Mouse (Mus musculus) liver, embryonic 13.5 days (tissue): Measurements from ENCODE around the gene Ccdc85a. TPM values are rescaled to one million over a fixed set of nuclear protein-coding genes. Genes with fewer than 3 reads are reported as not detected.
"Not testable (repeated sequence)": the region's sequence is repeated elsewhere in the genome, so short reads cannot be mapped to it uniquely, and the experiment has no call there.

ENCODE experiments used
- ATAC-seq: fragments of 200-750 bp; cut with Nextera tagmentation; 2 replicates; pipeline ENCODE4 v1.8.0; 2017; ENCODE audit warnings: low read depth, mild to moderate bottlenecking, moderate number of reproducible peaks, moderate library complexity
- DNase-seq: peaks from one replicate; pipeline ENCODE4 v3.0.0; 2022
- H3K27ac ChIP-seq: fragments of 300-500 bp; sonication (generic); 2 replicates; pipeline ENCODE4 v1.5.1; 2015; ENCODE audit warnings: moderate library complexity, mild to moderate bottlenecking, inconsistent platforms
- H3K27me3 ChIP-seq: fragments of 300-500 bp; sonication (generic); 2 replicates; pipeline ENCODE4 v1.6.1; 2015; ENCODE audit warnings: mild to moderate bottlenecking, inconsistent platforms
- H3K36me3 ChIP-seq: fragments of 300-500 bp; sonication (generic); 2 replicates; pipeline ENCODE4 v1.6.1; 2015; ENCODE audit warnings: mild to moderate bottlenecking, inconsistent platforms
- H3K4me1 ChIP-seq: fragments of 300-500 bp; sonication (generic); replicated peaks from 2 replicates; pipeline ENCODE4 v1.6.1; 2015; ENCODE audit warnings: inconsistent platforms
- H3K4me2 ChIP-seq: fragments of 300-500 bp; sonication (generic); 2 replicates; pipeline ENCODE4 v1.6.1; 2015; ENCODE audit warnings: inconsistent platforms, mild to moderate bottlenecking, moderate library complexity
- H3K4me3 ChIP-seq: fragments of 300-500 bp; sonication (generic); replicated peaks from 2 replicates; pipeline ENCODE4 v1.5.1; 2015; ENCODE audit warnings: mild to moderate bottlenecking, inconsistent platforms
- H3K9ac ChIP-seq: fragments of 300-500 bp; sonication (generic); 2 replicates; pipeline ENCODE4 v1.6.1; 2015; ENCODE audit warnings: mild to moderate bottlenecking, inconsistent platforms
- H3K9me3 ChIP-seq: fragments of 300-500 bp; sonication (generic); replicated peaks from 2 replicates; pipeline ENCODE4 v1.6.1; 2016; ENCODE audit warnings: inconsistent platforms
- WGBS: fragments of 180-500 bp; shearing (Covaris S2); methylation state at CpG from one replicate; pipeline ENCODE4 v1.1.7; 2015; ENCODE audit not compliant: insufficient replicate concordance; 5-methylcytosine and 5-hydroxymethylcytosine counted together
- polyA plus RNA-seq: library from polyadenylated mRNA; unstranded; fragments of >200 nt; fragmentation: Nextera tagmentation; extraction: Ambion mirVana; gene quantifications from 2 replicates; pipeline ENCODE4 v1.2.1, GENCODE M21; 2015

Ccdc85a gene
- polyA plus RNA-seq, 1 experiment from 2014 or later: 0.03 TPM

DNA sequence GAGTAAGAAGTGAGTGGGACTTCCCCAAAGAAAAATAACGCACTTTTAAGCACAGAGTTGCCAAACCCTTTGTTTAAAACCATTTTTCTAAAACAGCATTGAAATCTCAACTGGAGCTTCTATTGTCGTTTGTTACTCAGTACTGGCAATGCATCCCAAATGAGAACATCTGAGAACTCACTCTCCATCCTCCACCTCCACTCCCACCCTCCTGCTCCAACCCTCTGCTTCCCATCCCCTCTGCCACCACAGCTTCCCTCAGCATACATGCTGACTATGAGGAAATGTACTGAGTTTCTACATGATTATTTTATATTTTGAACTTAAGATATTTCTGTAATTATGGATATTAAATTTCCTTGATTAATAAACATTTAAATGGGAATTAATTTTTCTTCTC lies 168.3 kb downstream of the Ccdc85a start:
- no peak for ATAC-seq
- Histone ChIP-seq H3K4me3 (no peak overlapping the region), H3K9me3 (no peaks in the 10 kb centered on the region), H3K9ac (no peak overlapping the region), H3K36me3 (no peaks in the 10 kb centered on the region), H3K27me3 (no peaks in the 10 kb centered on the region), H3K4me1 (no peaks in the 10 kb centered on the region), H3K4me2 (no peak overlapping the region), H3K27ac (no peak overlapping the region)
- DNase-seq: no peak
- 53% methylated on average over 2 of the region's 2 CpGs for whole genome bisulfite sequencing

DNA sequence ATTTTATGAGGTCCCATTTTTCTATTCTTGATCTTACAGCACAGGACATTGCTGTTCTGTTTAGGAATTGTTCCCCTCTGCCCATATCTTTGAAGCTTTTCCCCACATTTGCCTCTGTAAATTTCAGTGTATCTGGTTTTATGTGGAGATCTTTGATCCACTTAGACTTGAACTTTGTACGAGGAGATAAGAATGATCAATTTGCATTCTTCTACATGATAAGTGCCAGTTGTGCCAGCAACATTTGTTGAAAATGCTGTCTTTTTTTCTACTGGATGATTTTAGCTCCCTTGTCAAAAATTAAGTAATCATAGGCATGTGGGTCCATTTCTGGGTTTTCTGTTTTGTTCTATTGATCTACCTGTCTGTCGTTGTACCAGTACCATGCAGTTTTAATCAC lies 174.2 kb downstream of the Ccdc85a start:
- ATAC-seq, H3K9ac ChIP-seq, H3K9me3 ChIP-seq, H3K4me2 ChIP-seq, H3K4me3 ChIP-seq, H3K4me1 ChIP-seq, H3K36me3 ChIP-seq, DNase-seq, H3K27me3 ChIP-seq, H3K27ac ChIP-seq: not testable (repeated sequence)
- WGBS: 55% methylated on average over 2 of the region's 2 CpGs

DNA sequence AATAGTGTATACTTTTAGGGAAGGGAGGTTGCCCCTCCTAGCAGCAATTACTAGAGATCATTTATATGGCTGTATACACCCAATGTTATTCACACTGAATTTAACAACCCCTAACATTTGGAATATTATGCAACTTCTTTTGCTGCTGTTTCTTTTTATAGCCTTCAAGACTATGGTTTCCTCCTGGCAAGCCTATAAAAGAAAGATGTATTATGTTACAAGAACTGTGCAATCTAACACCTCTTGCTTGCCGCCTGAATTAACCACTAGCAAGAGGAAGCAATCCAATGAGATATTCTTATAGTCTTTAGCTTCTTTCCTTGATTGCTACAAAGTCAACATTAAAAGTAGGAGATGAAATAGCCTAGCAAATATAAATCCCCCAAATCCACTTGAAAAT lies 187.0 kb downstream of the Ccdc85a start:
- ATAC-seq (no peak), DNase-seq (no peak)
- no peaks in the 10 kb centered on the region for H3K36me3 ChIP-seq
- H3K27me3 ChIP-seq: no peaks in the 10 kb centered on the region
- H3K4me2 ChIP-seq: no peak overlapping the region
- WGBS: 50% methylated on average over 1 of the region's 1 CpGs
- no peak overlapping the region for H3K27ac ChIP-seq
- H3K4me3 ChIP-seq: no peak overlapping the region
- H3K9ac ChIP-seq: no peak overlapping the region
- no peaks in the 10 kb centered on the region for H3K9me3 ChIP-seq
- no peaks in the 10 kb centered on the region for H3K4me1 ChIP-seq

DNA sequence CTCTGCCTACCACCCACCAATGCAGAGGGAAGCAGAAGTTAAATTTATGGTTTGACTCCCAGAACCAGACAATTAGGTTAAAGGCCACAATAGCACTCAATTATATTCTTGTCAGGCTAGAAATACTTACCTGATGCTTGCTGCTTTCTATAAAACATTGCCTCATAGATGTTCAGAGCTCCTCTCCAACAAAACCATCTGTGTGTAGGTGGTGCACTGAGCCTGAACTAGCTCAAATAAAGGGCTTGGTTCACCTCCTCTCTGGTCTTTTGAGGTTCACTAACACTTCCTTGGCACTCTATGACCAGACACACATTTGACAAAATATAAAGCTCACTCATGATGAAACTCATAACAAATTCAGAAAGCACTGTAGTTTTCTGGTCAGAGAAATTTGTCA lies 208.2 kb downstream of the Ccdc85a start:
- no peak for DNase-seq
- no peaks in the 10 kb centered on the region for H3K27me3 ChIP-seq

DNA sequence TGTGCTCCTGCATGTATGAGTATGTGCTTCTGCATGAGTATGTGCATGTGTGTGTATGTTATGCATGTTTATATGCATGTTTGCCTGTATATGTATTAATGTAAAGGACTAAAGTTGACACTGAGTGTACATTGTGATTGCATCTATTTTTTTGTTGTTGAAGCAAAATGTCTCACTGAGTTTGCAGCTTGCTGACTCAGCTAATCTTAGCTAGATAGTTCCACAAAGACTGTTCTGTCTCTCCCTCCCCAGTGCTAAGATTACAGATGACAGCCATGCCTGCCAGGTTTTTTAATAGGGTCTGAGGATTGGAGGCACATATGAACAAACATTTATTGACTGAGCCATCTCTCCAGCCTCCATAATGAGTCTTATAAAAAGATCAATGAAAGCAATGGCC lies 209.5 kb downstream of the Ccdc85a start:
- no peak for ATAC-seq

More for the DNA sequence above, 208.2 kb downstream of the Ccdc85a start:
- Histone ChIP-seq H3K36me3 (no peaks in the 10 kb centered on the region), H3K27ac (no peak overlapping the region), H3K9ac (no peak overlapping the region), H3K9me3 (no peaks in the 10 kb centered on the region), H3K4me3 (no peak overlapping the region), H3K4me2 (no peak overlapping the region), H3K4me1 (no peaks in the 10 kb centered on the region)
- ATAC-seq: no peak

DNA sequence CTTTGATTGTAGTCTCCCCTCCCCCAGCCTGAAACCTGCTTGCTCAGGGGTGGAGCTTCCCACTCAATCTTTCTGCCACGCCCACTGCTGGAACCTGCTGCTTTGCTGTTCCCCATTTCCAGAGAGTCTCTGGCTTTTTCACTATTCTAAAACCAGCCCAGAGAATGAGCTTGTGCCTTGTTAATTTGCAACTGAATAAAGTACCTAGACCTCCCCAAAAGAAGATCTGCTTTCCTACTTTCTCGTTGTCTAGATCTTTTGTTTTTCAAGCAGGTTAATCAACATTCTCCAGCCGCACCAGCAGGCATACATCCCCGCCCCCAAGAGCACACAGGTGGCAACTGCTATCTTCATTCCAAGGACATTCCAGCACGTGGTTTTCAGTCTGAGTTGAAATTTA lies 212.7 kb downstream of the Ccdc85a start:
- not testable (repeated sequence) for ATAC-seq, H3K27ac ChIP-seq, H3K4me1 ChIP-seq, H3K27me3 ChIP-seq, H3K9ac ChIP-seq, H3K4me2 ChIP-seq, H3K9me3 ChIP-seq, DNase-seq, H3K36me3 ChIP-seq, H3K4me3 ChIP-seq
- WGBS: 48% methylated on average over 5 of the region's 5 CpGs

More for the DNA sequence above, 209.5 kb downstream of the Ccdc85a start:
- Histone ChIP-seq H3K9me3 (no peaks in the 10 kb centered on the region), H3K4me1 (no peaks in the 10 kb centered on the region), H3K4me3 (no peak overlapping the region), H3K9ac (no peak overlapping the region), H3K27ac (no peak overlapping the region), H3K27me3 (no peaks in the 10 kb centered on the region), H3K36me3 (no peaks in the 10 kb centered on the region), H3K4me2 (no peak overlapping the region)
- DNase-seq: no peak

DNA sequence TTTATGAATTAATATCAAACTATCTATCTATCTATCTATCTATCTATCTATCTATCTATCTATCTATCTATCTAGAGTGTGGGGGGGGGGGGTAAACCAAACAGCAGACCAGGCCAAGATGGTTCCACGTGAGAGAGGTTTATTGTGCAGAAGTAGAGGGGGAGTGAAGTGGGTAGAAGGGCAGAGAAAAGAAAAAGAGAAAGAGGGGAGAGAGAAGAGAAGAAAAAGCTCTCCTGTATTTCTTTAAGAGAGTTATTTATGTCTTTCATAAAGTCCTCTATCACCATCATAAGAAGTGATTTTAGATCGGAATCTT lies 218.2 kb downstream of the Ccdc85a start:
- ATAC-seq (no peak), DNase-seq (no peak)
- Histone ChIP-seq H3K9me3 (no peaks in the 10 kb centered on the region), H3K36me3 (no peaks in the 10 kb centered on the region), H3K9ac (no peak overlapping the region), H3K4me1 (no peaks in the 10 kb centered on the region), H3K4me2 (peak overlapping the region; percentile 56), H3K27me3 (no peaks in the 10 kb centered on the region), H3K27ac (no peak overlapping the region), H3K4me3 (0 out of 2 replicates have a peak overlapping the region, but pooled peaks have one; percentile 12)
- WGBS: 46% methylated on average over 2 of the region's 2 CpGs

DNA sequence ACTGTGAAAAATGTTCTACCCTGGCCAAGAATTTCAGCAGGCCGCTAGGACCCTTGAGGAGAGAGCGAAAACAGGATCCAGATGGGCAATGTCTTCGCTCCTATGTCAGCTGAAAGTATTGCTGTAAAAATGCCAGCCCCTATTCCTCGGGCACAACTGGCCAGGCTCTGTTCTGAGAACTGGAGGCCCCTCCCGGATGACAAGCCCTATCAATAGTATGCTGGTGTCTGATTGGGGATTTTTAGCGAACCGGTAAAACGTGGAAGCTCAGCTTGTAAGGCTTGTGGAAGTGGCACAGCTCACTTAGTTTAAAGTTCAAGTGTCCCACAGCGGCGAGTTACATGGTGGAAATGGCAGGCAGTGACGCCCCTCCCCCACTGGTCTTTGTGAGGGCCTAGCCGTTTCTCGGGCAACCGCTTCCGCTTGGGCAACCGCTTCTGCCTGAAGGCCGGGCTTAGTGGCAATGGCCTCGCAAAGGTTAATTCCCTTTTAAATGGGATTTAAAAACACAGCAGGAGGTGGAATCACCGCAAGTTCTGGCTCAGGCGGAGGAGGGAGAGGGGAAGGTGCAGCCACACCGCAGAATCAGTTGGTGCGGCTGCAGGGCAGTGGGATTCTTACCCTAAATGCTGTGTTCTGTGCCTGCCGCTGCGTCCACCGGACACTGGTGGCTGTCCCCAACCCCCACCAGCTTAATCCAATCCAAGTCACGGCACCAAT lies 218.8 kb downstream of the Ccdc85a start:
- ATAC-seq: peak; percentile 75
- no peaks in the 10 kb centered on the region for H3K4me1 ChIP-seq
- H3K4me2 ChIP-seq: peak overlapping the region; percentile 56
- H3K27me3 ChIP-seq: no peaks in the 10 kb centered on the region
- 9% methylated on average over 26 of the region's 26 CpGs for WGBS
- H3K36me3 ChIP-seq: no peaks in the 10 kb centered on the region
- no peaks in the 10 kb centered on the region for H3K9me3 ChIP-seq
- H3K4me3 ChIP-seq: peak overlapping the region; percentile 12
- H3K9ac ChIP-seq: no peak overlapping the region
- no peak overlapping the region for H3K27ac ChIP-seq
- peak; percentile 23 for DNase-seq

DNA sequence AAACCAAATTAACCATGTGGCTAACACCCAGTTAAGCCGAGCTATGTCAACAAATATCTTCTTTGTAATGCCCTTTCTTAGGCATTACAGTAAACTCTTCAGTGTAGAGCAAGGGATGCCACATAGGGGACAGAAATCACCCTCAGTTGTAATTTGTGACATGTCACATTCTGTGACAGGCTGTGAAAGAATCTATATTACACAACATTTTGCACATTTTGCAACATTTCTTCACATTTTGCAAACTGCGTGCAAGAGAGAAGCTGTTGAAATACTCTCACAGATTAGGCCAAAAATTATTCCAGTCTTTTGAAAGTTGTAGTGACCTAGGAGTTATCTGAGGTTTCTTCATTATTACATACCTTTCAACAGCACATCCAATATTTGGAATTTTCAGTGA lies 240.7 kb downstream of the Ccdc85a start:
- Histone ChIP-seq H3K27me3 (no peaks in the 10 kb centered on the region), H3K27ac (no peak overlapping the region), H3K36me3 (no peaks in the 10 kb centered on the region), H3K9me3 (no peaks in the 10 kb centered on the region), H3K4me3 (no peak overlapping the region), H3K4me2 (no peak overlapping the region), H3K9ac (no peak overlapping the region), H3K4me1 (no peaks in the 10 kb centered on the region)
- DNase-seq (no peak), ATAC-seq (no peak)
- WGBS: 64% methylated on average over 2 of the region's 2 CpGs

DNA sequence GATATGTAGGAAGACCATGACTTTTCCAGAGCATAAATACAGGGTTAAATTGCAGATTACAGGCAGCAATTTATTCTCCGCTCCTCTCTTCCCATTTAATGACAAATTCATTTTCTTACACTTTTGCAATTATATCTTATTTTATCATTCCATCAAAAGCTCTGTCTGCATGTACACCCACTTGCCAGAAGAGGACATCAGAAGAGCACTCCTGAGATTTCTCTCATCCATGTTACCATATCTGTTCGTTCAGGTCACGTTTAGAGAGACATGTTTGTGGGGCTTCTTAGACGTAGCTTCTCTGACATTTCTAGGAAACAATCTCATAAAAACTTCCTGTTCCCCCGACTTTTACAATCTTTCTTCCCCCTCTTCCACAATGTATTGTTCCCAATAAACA lies 242.2 kb downstream of the Ccdc85a start:
- no peak overlapping the region for H3K9ac ChIP-seq
- H3K9me3 ChIP-seq: no peaks in the 10 kb centered on the region
- H3K4me1 ChIP-seq: no peaks in the 10 kb centered on the region
- DNase-seq: no peak
- no peak overlapping the region for H3K4me2 ChIP-seq
- H3K27me3 ChIP-seq: no peaks in the 10 kb centered on the region
- no peak overlapping the region for H3K27ac ChIP-seq
- no peak overlapping the region for H3K4me3 ChIP-seq
- no peaks in the 10 kb centered on the region for H3K36me3 ChIP-seq
- 52% methylated on average over 5 of the region's 5 CpGs for WGBS
- ATAC-seq: no peak

DNA sequence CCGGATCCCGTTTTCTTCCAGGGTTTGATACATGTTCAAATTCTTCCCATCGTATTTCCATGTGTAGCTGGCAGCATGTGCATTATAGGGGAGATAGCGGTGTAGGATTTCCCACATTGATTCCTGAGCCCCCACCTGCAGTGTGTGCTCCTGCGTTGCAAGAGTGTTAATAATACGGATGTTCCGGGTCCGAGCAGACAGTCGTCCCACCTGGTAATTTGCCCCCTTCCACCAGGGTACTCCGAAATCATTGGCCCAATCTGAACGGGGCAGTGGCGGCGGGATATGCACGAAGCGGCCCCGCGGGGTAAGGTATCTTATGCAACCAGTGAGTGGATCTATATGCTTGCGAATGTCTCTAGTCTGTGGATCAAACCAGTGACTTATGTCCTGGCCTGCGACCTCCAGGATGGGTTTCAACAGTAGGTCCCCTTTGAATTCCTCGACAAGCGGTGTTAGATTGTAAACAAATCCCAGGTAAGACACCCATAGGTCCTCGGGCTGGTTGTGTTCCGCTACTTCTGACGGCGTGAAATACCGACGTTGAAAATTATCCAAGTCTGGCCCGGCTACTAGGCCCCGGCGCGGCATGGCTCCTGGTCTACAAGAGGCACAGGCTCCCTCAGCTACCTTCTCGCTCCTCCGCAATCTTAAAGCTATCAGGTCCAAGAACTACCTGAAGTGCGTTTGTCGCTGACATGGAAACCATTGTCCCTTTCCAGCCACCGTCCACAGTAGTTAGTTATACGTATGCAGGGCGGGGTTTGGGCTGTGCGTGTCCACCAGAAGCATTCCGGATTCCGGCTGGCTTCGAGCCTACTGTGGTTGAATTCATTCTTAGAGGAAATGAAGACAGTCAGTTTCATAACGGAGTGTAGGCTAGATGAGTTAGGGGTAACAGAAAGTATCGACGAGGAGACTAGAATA lies 244.6 kb downstream of the Ccdc85a start, which contains the start of gene Gm6685:
Gm6685 (minus strand) TSS at position 644 of the 927 bp plus-strand sequence.
- WGBS: 82% methylated on average over 45 of the region's 45 CpGs
- H3K9ac ChIP-seq, H3K4me3 ChIP-seq, H3K4me1 ChIP-seq, H3K36me3 ChIP-seq, ATAC-seq, H3K9me3 ChIP-seq, H3K4me2 ChIP-seq, H3K27ac ChIP-seq, H3K27me3 ChIP-seq, DNase-seq: not testable (repeated sequence)
